Mouse (Mus musculus) C2C12 (cell line): ENCODE data around the gene Smim6.

Experiments used
- CTCF ChIP-seq: IDR thresholded peaks from one replicate; pipeline ENCODE4 v1.5.1; 2011; ENCODE audit not compliant: control insufficient read depth, insufficient read depth, insufficient read length
- FOSL1 ChIP-seq: IDR thresholded peaks from one replicate; pipeline ENCODE4 v1.8.0; 2011; ENCODE audit warnings: mild to moderate bottlenecking, low read length; ENCODE audit not compliant: poor library complexity, insufficient read depth, severe bottlenecking
- MAX ChIP-seq: IDR thresholded peaks from one replicate; pipeline ENCODE4 v1.6.1; 2011; ENCODE audit warnings: mild to moderate bottlenecking, control low read depth
- MYOD1 ChIP-seq: IDR thresholded peaks from one replicate; pipeline ENCODE4 v1.6.1; 2011; ENCODE audit warnings: low read depth; ENCODE audit not compliant: control insufficient read depth, insufficient read length
- MYOG ChIP-seq: IDR thresholded peaks from one replicate; pipeline ENCODE4 v1.6.1; 2011; ENCODE audit not compliant: control insufficient read depth, insufficient read length; ENCODE audit errors: extremely low read depth
- USF1 ChIP-seq: IDR thresholded peaks from one replicate; pipeline ENCODE4 v1.6.1; 2011; ENCODE audit warnings: low read depth, mild to moderate bottlenecking, control low read depth, moderate library complexity

GRCm38 (mm10) chr11:115950719-115951118, 38.9 kb downstream of the Smim6 start:
- no peak for TF ChIP-seq CTCF
- no peak for TF ChIP-seq MYOG
- no peak for TF ChIP-seq MAX
- no peak for TF ChIP-seq USF1
- TF ChIP-seq MYOD1, result no peak
- TF ChIP-seq FOSL1, result no peak
